Mouse (Mus musculus): ENCODE measurements at regions not wholly inside any gene's neighbourhood (a gene's known extent, or its start where the extent isn't known, plus 50 kb on each side); places are given as distances from the start of the nearest gene placed in this dataset.

DNA sequence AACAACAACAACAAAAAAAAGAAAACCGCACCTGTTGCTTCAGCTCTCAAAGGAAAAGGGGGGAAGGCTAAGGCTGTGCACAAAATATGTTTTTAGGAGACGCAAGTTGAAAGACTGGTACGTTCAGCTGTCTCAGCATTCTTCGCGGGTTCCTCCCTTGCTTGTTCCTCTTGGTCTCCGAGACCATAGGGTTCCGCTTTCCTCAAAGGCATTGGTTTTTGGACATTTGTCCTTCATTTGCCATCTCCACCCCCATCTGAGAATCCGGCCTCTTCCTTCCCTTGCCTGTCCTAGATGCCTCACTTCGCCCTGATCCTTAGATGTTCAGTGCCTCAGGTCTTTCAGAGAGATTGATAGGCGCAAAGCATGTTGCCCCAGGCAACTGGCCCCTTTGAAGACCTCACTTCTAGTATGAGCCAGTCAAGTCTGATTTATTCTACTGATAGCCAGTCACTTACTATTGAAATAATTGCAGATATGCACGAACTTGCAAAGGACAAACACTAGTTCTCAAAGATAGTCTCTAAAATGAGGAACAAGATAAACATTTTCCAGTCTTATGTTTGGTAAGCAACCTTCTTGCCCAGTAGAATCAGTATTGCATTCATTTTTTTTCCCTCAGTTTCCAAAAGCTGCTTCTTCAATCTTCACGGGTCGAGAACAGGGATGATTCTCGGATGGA is 112.6 kb upstream of the Tmc1 start:
- Histone ChIP-seq H3K36me3 (no peaks in the 10 kb centered on the region), H3K4me1 (no peaks in the 10 kb centered on the region), H3K27ac (no peak overlapping the region), H3K9me3 (no peaks in the 10 kb centered on the region), H3K9ac (no peak overlapping the region), H3K4me2 (replicated peaks) (no peak overlapping the region), H3K4me3 (no peak overlapping the region), H3K27me3 (no peaks in the 10 kb centered on the region)
- ATAC-seq (ENCODE audit: insufficient number of reproducible peaks, insufficient read depth, low FRiP score, low TSS enrichment): no peak
- WGBS: 89% methylated on average over 14 of the region's 14 CpGs

DNA sequence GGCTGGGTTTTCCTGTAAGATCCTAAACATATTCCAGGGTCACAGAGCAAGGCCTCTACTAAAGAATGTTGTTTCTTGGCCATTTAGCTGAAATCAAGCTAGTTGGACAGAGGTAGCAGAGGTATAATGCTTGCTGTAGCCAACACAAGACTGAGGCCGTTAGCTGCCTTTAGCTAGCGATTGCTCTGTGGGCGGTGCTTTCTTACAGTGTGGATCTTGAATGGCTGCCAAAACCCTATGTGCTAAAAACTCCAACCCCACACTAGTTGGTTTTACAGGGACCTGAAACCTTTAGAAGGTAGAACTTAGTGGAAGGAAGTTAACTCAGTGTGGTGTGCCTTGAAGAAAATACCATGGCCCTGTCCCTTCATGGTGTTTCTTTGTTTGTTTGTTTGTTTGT is 110.9 kb upstream of the Tmc1 start:
- H3K27me3 ChIP-seq: no peaks in the 10 kb centered on the region
- 87% methylated on average over 3 of the region's 3 CpGs for WGBS
- H3K4me3 ChIP-seq: no peak overlapping the region
- no peak overlapping the region for H3K4me2 ChIP-seq (replicated peaks)
- no peak for ATAC-seq (ENCODE audit: insufficient number of reproducible peaks, insufficient read depth, low FRiP score, low TSS enrichment)
- H3K9me3 ChIP-seq: no peaks in the 10 kb centered on the region
- no peaks in the 10 kb centered on the region for H3K4me1 ChIP-seq
- H3K36me3 ChIP-seq: no peaks in the 10 kb centered on the region
- H3K27ac ChIP-seq: no peak overlapping the region
- H3K9ac ChIP-seq: no peak overlapping the region

DNA sequence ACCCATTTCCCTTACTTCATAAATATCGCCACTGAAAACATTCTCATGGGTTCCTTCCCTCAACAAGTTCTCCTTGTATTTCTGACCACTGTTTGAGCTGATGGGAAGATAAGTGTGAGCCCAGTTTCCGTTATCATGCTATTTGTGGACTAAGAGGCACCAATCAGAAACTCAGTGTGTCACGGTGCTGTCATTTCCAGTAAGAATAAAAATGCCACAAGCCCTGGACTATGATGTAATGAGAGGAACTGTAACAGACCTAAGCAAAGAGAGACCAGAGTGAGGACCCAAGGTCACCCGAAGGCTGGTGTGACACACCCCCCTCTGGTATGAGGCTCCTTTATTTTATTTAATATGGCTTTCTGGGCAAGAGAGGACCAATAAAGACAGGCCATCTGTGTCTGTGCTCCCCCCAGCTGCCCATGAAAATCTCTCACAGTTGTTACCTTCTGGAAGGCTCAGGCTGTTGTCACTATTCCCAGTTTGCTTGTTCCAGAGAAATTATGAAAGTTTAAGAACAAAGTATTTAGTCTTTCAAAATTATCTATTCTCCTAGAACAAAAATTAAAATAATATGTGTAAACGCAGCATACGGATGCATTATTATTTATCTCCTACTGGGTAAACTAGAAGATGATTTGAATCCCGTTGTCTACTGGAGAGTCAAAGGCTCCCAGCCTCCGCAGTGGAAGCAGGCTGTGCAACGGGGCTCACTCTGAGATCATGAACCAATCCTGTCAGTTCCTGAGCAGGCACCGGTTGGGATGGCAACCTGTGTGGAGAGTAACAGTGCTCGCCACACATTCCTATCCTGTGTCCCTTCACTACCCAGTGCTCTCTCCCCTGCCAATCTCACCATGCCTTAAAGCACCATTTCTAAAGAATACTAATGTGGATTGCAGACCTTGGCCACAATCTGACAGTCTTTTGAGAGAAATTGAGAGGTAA is 99.9 kb upstream of the Tmc1 start:
- H3K4me1 ChIP-seq: 0 out of 2 replicates have a peak, but pooled peaks cover 4% of the 10 kb centered on the region
- no peak for ATAC-seq (ENCODE audit: insufficient number of reproducible peaks, insufficient read depth, low FRiP score, low TSS enrichment)
- H3K36me3 ChIP-seq: no peaks in the 10 kb centered on the region
- no peak overlapping the region for H3K27ac ChIP-seq
- H3K27me3 ChIP-seq: no peaks in the 10 kb centered on the region
- H3K9me3 ChIP-seq: no peaks in the 10 kb centered on the region
- no peak overlapping the region for H3K4me3 ChIP-seq
- WGBS: 81% methylated on average over 11 of the region's 11 CpGs
- H3K4me2 ChIP-seq (replicated peaks): no peak overlapping the region
- no peak overlapping the region for H3K9ac ChIP-seq

DNA sequence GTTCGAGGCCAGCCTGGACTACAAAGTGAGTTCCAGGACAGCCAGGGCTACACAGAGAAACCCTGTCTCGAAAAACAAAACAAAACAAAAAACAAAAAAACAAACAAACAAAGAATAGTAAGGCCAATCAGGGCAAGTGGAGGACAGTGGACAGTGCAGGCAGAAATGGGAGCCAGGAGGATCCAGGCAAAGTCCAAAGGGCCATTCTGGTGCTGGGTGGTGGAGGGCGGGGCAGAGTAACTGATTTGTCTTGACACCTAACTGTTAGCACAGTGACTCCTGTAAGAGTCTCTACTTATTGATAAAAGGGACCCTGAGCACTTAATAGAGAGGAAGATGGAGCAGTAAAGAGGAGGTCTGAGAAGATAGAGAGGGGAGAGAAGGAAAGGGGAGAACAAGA is 98.8 kb upstream of the Tmc1 start:
- ATAC-seq (ENCODE audit: insufficient number of reproducible peaks, insufficient read depth, low FRiP score, low TSS enrichment): no peak
- Histone ChIP-seq H3K9ac (no peak overlapping the region), H3K36me3 (no peaks in the 10 kb centered on the region), H3K27ac (no peak overlapping the region), H3K4me3 (no peak overlapping the region), H3K9me3 (no peaks in the 10 kb centered on the region), H3K4me2 (replicated peaks) (no peak overlapping the region), H3K27me3 (no peaks in the 10 kb centered on the region), H3K4me1 (0 out of 2 replicates have a peak, but pooled peaks cover 4% of the 10 kb centered on the region)
- WGBS: 86% methylated on average over 3 of the region's 3 CpGs

DNA sequence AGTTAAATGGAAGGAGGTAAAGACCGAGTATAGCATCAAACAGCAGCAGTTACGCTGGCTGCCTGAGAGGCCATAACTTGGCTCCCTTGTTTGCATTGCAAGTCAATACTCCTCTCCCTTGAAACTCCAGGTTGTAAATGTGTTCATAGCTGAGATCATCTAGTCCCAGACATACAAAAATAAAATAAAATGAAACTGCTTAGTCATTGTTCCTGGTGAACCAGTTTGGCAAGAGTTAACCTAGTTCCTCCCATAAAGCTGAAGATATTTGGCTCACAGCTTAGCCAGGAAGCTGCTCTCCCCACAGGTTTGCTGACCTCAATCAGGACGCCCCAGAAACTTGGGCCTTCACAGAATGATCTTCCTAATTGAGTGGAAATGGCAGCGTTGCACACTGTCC is 97.9 kb upstream of the Tmc1 start:
- ATAC-seq (ENCODE audit: insufficient number of reproducible peaks, insufficient read depth, low FRiP score, low TSS enrichment): no peak
- Histone ChIP-seq H3K27ac (no peak overlapping the region), H3K9me3 (no peaks in the 10 kb centered on the region), H3K4me3 (no peak overlapping the region), H3K4me2 (replicated peaks) (no peak overlapping the region), H3K9ac (no peak overlapping the region), H3K27me3 (no peaks in the 10 kb centered on the region), H3K4me1 (0 out of 2 replicates have a peak, but pooled peaks cover 4% of the 10 kb centered on the region), H3K36me3 (no peaks in the 10 kb centered on the region)
- 70% methylated on average over 4 of the region's 4 CpGs for WGBS

DNA sequence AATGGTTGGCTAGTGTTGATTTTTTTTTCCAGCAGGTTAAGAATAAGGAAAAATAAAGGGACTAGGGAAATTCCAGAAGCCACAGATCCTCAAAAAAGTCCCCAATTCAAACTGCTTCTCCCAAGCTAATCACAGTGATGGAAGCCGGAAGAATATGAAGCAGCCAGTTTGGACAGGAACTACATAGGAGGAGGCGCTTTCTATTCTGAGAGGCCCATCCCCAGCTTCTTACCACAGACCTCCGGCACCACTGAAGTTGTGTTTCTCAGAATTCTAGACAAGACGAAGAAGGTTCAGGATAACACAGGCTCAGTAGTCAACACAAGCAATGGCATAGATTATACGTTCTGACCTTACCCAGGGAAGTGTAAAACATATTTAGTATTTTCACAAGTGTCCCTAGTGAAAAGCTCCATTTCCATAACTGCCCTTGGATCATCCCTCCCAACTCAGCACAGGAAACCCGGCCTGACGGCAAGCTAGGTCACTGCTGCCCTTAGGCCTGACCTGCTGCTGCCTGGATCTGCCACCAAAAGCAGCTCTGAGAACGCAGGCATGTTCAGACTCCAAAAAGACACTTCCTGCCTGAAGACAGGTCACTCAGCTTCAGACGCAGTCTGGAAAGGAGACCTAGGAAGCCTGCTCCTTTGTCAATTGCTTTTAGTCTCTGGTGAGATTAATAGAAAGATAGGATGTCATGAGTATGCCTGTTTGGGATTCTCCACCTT is 97.2 kb upstream of the Tmc1 start:
- Histone ChIP-seq H3K9ac (no peak overlapping the region), H3K9me3 (no peaks in the 10 kb centered on the region), H3K4me2 (replicated peaks) (no peak overlapping the region), H3K27ac (no peak overlapping the region), H3K4me1 (0 out of 2 replicates have a peak, but pooled peaks cover 4% of the 10 kb centered on the region), H3K27me3 (no peaks in the 10 kb centered on the region), H3K4me3 (no peak overlapping the region), H3K36me3 (no peaks in the 10 kb centered on the region)
- WGBS: 49% methylated on average over 9 of the region's 9 CpGs
- ATAC-seq (ENCODE audit: insufficient number of reproducible peaks, insufficient read depth, low FRiP score, low TSS enrichment): no peak

DNA sequence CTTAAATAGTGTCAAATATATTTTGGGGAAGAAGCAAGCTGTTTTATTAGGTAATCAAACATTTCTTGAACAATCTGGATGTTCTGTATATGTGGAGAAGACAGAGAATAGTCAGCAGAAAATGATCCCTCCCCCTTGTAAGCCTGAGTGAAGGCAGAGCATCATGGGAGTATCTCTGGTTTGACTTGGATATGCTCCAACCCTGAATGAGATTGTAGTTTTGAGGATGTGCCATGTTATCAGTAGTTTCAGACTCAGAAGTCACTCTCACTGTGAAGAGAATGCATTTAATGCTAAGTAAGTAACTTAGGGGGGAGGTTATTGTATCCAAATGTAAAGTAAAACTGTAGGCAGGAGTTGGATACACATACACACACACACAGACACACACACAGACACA is 95.3 kb upstream of the Tmc1 start:
- no peak for ATAC-seq (ENCODE audit: insufficient number of reproducible peaks, insufficient read depth, low FRiP score, low TSS enrichment)
- Histone ChIP-seq H3K9ac (no peak overlapping the region), H3K27ac (no peak overlapping the region), H3K4me3 (no peak overlapping the region), H3K4me2 (replicated peaks) (no peak overlapping the region), H3K4me1 (0 out of 2 replicates have a peak, but pooled peaks cover 4% of the 10 kb centered on the region), H3K36me3 (no peaks in the 10 kb centered on the region), H3K9me3 (no peaks in the 10 kb centered on the region), H3K27me3 (no peaks in the 10 kb centered on the region)

DNA sequence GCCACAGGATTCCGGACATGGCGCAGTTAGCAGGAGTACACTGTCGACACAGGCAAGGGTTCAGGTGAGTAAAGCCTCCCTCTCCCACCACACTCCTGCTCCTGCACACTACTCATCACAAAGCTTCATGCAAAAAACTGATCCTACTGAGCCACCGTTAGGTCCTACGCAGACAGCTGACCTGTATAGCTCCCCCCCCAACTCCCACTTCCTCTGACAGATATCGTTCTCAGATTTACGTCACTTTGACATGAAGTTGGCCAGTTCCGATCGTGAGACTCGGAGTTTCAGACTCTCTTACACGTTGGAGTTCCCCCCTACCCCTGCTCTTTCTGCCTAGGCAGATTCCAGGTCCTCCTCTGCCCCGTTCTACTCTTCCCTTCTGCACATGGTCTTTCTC is 91.6 kb upstream of the Tmc1 start:
- Histone ChIP-seq H3K9me3 (peaks cover 8% of the 10 kb centered on the region), H3K27ac (no peak overlapping the region), H3K4me1 (no peaks in the 10 kb centered on the region), H3K27me3 (no peaks in the 10 kb centered on the region), H3K4me3 (no peak overlapping the region), H3K36me3 (no peaks in the 10 kb centered on the region), H3K4me2 (replicated peaks) (no peak overlapping the region), H3K9ac (no peak overlapping the region)
- ATAC-seq (ENCODE audit: insufficient number of reproducible peaks, insufficient read depth, low FRiP score, low TSS enrichment): no peak
- 88% methylated on average over 12 of the region's 12 CpGs for WGBS

DNA sequence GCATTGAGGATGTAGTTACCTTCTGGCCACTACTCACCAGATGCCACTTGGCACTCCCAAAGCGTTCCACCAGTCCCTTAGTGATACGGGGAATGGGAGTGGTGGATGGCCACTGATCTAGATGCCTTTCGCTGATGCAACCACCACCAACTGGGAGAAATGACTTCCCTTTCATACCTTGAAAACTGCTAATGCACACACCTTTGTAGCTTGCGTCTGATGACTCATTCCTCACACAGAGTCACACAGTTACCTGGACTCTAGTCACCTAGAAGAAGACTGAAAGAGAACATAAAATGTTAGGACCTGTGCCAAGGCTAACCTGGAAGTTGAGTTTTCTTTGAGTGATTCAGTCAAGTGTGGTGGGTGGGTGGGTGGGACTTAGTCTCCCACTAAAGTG is 90.0 kb upstream of the Tmc1 start:
- H3K4me2 ChIP-seq (replicated peaks): no peak overlapping the region
- H3K4me3 ChIP-seq: no peak overlapping the region
- no peak for ATAC-seq (ENCODE audit: insufficient number of reproducible peaks, insufficient read depth, low FRiP score, low TSS enrichment)
- H3K36me3 ChIP-seq: no peaks in the 10 kb centered on the region
- H3K9ac ChIP-seq: no peak overlapping the region
- 93% methylated on average over 4 of the region's 4 CpGs for WGBS
- H3K27me3 ChIP-seq: no peaks in the 10 kb centered on the region
- no peaks in the 10 kb centered on the region for H3K4me1 ChIP-seq
- H3K9me3 ChIP-seq: peaks cover 8% of the 10 kb centered on the region
- no peak overlapping the region for H3K27ac ChIP-seq

DNA sequence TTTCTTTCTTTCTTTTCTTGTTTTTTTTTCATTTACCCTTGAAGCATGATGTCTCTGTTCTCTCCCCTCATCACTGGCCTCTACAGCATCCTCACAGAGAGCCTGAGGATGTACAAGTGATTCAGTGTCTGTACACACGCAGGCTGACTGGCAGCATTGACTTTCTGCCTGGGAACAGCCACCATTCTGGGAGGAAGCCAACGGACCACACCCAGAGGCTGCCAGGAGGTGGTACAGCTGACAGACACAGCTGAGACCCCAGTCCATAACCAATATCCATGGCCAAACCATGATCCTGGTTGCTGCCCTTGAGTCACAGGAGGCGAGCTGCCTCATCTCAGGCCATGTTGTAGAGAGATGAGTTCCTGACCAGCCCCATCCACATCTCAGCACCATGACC is 88.5 kb upstream of the Tmc1 start:
- Histone ChIP-seq H3K9ac (no peak overlapping the region), H3K9me3 (peaks cover 8% of the 10 kb centered on the region), H3K27ac (no peak overlapping the region), H3K36me3 (no peaks in the 10 kb centered on the region), H3K4me1 (no peaks in the 10 kb centered on the region), H3K4me3 (no peak overlapping the region), H3K27me3 (no peaks in the 10 kb centered on the region), H3K4me2 (replicated peaks) (no peak overlapping the region)
- WGBS: 80% methylated on average over 3 of the region's 3 CpGs
- ATAC-seq (ENCODE audit: insufficient number of reproducible peaks, insufficient read depth, low FRiP score, low TSS enrichment): no peak

DNA sequence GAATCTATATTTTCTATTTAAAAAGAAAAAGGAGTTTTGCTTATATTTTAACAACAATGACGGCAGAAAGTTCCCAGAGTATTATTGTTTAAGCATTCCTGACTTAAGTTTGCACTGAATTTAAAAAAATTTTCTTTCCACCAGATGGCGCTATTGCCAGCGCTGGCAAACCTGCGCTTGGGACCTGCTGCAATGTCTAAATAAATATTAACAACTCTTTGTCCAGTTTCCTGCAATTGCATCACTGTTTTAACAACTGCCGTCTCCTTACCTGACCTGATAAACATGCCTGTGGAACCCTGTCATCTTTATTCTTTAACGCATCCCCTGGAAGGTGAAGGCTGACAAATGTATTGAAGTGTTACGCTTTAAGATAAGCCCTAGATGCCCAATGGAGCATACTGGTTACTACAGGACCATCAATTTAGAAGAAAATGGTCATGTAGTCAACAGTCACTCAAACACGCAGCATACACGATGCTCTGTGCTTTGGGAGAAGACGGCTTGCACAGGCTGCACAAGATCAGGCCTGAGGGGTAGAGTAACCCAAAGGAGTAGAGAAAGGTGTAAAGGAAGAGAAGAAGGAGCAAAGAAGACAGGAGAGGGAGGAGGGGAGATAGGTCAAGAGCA is 83.6 kb upstream of the Tmc1 start:
- Histone ChIP-seq H3K9me3 (no peaks in the 10 kb centered on the region), H3K4me1 (0 out of 2 replicates have a peak, but pooled peaks cover 7% of the 10 kb centered on the region), H3K4me2 (replicated peaks) (no peak overlapping the region), H3K36me3 (no peaks in the 10 kb centered on the region), H3K27ac (no peak overlapping the region), H3K9ac (no peak overlapping the region), H3K4me3 (no peak overlapping the region), H3K27me3 (no peaks in the 10 kb centered on the region)
- no peak for ATAC-seq (ENCODE audit: insufficient number of reproducible peaks, insufficient read depth, low FRiP score, low TSS enrichment)
- WGBS: 47% methylated on average over 10 of the region's 10 CpGs
